Mouse (Mus musculus): Measurements from ENCODE around the gene Zfp280c.

DNA sequence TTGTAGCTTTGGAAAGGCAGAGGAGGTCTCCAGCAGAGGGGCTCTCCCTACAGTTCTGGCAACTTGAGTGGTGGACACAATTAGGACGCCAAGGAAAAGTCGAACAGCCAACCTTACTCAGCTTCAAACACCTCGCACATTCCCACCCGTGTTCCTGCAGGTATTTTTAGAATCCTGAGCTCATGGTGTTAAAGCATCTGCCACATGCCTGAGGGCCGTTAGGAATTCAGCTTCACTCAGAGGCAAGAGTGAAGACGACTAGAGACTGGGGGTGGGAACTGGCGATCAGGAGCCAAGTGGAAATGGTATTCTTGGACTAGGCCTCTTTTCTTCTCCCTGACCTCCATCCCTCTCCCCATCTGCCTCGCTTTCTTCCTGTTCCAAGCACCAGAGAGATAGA, 68.4 kb downstream of the Zfp280c start:
- TF ChIP-seq CTCF (conservative IDR thresholded peaks at IDR 0.05; ENCODE audit: low read length): no peak
- no peak for TF ChIP-seq POU5F1 (IDR thresholded peaks at IDR 0.05; ENCODE audit: borderline replicate concordance, low read length)
- no peak for TF ChIP-seq NANOG (IDR thresholded peaks at IDR 0.05; ENCODE audit: borderline replicate concordance, low read length)

Data from E14TG2a.4 (cell line).